Mouse (Mus musculus): ENCODE results near the gene Dlg5. TPM values are rescaled to one million over a fixed set of nuclear protein-coding genes. Genes with fewer than 3 reads are reported as not detected.

The Dlg5 gene
- polyA plus RNA-seq, 1 experiment from 2014 or later, result 12.3 TPM

DNA sequence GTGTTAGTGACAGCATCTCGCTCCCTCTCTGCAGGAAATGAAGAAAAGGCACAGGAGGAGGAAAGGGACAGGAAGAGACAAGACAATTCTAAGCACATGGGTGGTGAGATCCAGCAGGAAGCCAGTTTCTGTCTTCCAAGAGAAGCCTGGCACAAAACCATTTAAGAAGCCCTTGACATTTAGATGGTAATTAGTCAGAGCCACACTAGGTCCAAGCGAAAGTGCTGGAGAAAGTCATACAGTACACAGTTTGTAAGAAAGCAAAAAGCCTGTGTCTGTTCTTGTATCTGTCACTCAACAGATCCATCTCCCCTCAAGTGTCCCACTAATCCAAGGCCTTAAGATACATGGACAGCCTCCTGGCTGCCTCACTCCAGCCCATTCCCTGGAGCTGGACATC lies 3.7 kb downstream of the Dlg5 start:
- no peaks in the 10 kb centered on the region for H3K9me3 ChIP-seq (replicated peaks; ENCODE audit: control insufficient read depth, low read length)
- no peak overlapping the region for H3K4me2 ChIP-seq (ENCODE audit: low read depth, low read length)
- 94% methylated on average over 2 of the region's 2 CpGs for WGBS
- peaks cover 16% of the 10 kb centered on the region for H3K4me1 ChIP-seq (ENCODE audit: control insufficient read depth, insufficient read depth, low read length)
- H3K36me3 ChIP-seq (ENCODE audit: control insufficient read depth, insufficient read depth, low read length), result no peaks in the 10 kb centered on the region
- H3K27ac ChIP-seq (ENCODE audit: low read length), result no peak overlapping the region
- H3K4me3 ChIP-seq (replicated peaks; ENCODE audit: low read length), result no peak overlapping the region
- no peak for ATAC-seq (ENCODE audit: insufficient read depth, low FRiP score)
- no peaks in the 10 kb centered on the region for H3K27me3 ChIP-seq (ENCODE audit: control insufficient read depth, insufficient read depth, low read length)
- H3K9ac ChIP-seq (ENCODE audit: low read length), result no peak overlapping the region

DNA sequence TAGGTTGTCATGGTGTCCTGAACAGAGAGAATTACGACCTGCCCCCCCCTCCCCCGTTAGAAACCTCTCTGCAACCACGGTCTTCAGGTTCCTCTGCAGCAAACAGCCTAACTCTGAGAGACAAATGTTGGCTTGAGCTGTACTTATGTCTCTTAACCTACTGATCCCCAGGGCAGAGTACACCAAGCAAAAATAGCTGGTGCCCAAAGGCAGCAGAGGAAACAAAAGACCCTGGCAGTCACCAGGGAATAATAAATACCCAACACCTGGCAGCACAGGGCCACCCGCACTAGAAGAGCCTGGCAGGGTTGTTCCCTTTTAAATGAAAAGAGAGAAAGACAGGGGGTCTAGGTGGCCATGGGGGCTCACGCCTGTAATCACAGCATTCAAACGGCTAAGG lies 4.9 kb downstream of the Dlg5 start:
- Histone ChIP-seq H3K4me1 (ENCODE audit: control insufficient read depth, insufficient read depth, low read length) (peaks cover 14% of the 10 kb centered on the region), H3K27me3 (ENCODE audit: control insufficient read depth, insufficient read depth, low read length) (no peaks in the 10 kb centered on the region), H3K27ac (ENCODE audit: low read length) (no peak overlapping the region), H3K9me3 (replicated peaks; ENCODE audit: control insufficient read depth, low read length) (no peaks in the 10 kb centered on the region), H3K4me2 (ENCODE audit: low read depth, low read length) (no peak overlapping the region), H3K9ac (ENCODE audit: low read length) (no peak overlapping the region), H3K36me3 (ENCODE audit: control insufficient read depth, insufficient read depth, low read length) (no peaks in the 10 kb centered on the region), H3K4me3 (replicated peaks; ENCODE audit: low read length) (no peak overlapping the region)
- WGBS, result 68% methylated on average over 6 of the region's 6 CpGs
- ATAC-seq (ENCODE audit: insufficient read depth, low FRiP score), result no peak

DNA sequence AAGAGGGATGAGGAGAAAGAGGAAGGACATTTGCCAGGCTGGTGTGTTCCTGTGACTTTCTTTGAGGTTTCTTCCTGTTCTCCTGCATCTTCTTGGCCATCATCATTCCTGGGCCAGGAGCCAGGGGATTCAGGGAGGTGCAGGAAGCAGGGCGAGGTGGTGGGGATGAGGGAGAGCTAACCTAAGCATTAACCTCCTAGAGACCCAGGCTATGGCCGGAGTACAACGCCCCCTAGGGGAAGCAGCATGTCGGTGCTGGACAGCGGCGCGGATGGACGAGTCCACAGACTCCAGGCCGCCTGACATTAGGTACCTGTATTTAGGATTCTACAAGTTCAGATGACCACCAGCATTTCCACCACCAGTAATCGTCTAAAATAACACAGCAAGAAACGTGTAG lies 6.1 kb downstream of the Dlg5 start:
- WGBS, result 80% methylated on average over 11 of the region's 11 CpGs
- Histone ChIP-seq H3K9me3 (replicated peaks; ENCODE audit: control insufficient read depth, low read length) (no peaks in the 10 kb centered on the region), H3K27ac (ENCODE audit: low read length) (no peak overlapping the region), H3K4me1 (ENCODE audit: control insufficient read depth, insufficient read depth, low read length) (peaks cover 22% of the 10 kb centered on the region), H3K4me3 (replicated peaks; ENCODE audit: low read length) (no peak overlapping the region), H3K36me3 (ENCODE audit: control insufficient read depth, insufficient read depth, low read length) (no peaks in the 10 kb centered on the region), H3K4me2 (ENCODE audit: low read depth, low read length) (no peak overlapping the region), H3K27me3 (ENCODE audit: control insufficient read depth, insufficient read depth, low read length) (no peaks in the 10 kb centered on the region), H3K9ac (ENCODE audit: low read length) (no peak overlapping the region)
- ATAC-seq (ENCODE audit: insufficient read depth, low FRiP score), result no peak

GRCm38 (mm10) chr14:24235954-24236353 lies 9.8 kb downstream of the Dlg5 start:
- Histone ChIP-seq H3K27ac (ENCODE audit: low read length) (no peak overlapping the region), H3K9me3 (replicated peaks; ENCODE audit: control insufficient read depth, low read length) (no peaks in the 10 kb centered on the region), H3K4me2 (ENCODE audit: low read depth, low read length) (no peak overlapping the region), H3K27me3 (ENCODE audit: control insufficient read depth, insufficient read depth, low read length) (no peaks in the 10 kb centered on the region), H3K4me3 (replicated peaks; ENCODE audit: low read length) (no peak overlapping the region), H3K4me1 (ENCODE audit: control insufficient read depth, insufficient read depth, low read length) (peaks cover 30% of the 10 kb centered on the region), H3K36me3 (ENCODE audit: control insufficient read depth, insufficient read depth, low read length) (no peaks in the 10 kb centered on the region), H3K9ac (ENCODE audit: low read length) (no peak overlapping the region)
- no peak for ATAC-seq (ENCODE audit: insufficient read depth, low FRiP score)
- 92% methylated on average over 3 of the region's 3 CpGs for WGBS

DNA sequence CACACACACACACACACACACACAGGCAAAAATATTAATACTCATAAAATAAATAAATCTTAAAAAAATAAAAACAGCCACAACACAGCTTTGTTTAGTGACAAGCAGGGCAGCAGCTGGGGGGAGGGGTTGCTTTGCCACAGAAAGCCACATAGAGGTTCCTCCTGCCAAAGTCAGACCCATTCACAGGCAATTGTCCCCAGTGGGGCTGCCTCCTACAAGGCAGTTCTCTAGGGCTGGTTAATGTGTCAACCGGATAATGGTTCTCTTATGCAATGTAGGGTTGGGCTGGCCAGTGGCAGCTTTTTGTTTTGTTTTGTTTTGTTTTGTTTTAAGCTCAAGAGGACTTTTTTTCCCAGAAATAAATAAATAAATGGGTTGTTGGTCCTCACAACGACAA lies 11.3 kb downstream of the Dlg5 start:
- no peak overlapping the region for H3K27ac ChIP-seq (ENCODE audit: low read length)
- WGBS, result 38% methylated on average over 2 of the region's 2 CpGs
- H3K36me3 ChIP-seq (ENCODE audit: control insufficient read depth, insufficient read depth, low read length), result no peaks in the 10 kb centered on the region
- peak; percentile 29; the same call in 1 of the 2 replicates for ATAC-seq (ENCODE audit: insufficient read depth, low FRiP score)
- H3K27me3 ChIP-seq (ENCODE audit: control insufficient read depth, insufficient read depth, low read length), result no peaks in the 10 kb centered on the region
- no peak overlapping the region for H3K4me2 ChIP-seq (ENCODE audit: low read depth, low read length)
- no peak overlapping the region for H3K4me3 ChIP-seq (replicated peaks; ENCODE audit: low read length)
- no peak overlapping the region for H3K9ac ChIP-seq (ENCODE audit: low read length)
- no peaks in the 10 kb centered on the region for H3K9me3 ChIP-seq (replicated peaks; ENCODE audit: control insufficient read depth, low read length)
- peaks cover 27% of the 10 kb centered on the region for H3K4me1 ChIP-seq (ENCODE audit: control insufficient read depth, insufficient read depth, low read length)

DNA sequence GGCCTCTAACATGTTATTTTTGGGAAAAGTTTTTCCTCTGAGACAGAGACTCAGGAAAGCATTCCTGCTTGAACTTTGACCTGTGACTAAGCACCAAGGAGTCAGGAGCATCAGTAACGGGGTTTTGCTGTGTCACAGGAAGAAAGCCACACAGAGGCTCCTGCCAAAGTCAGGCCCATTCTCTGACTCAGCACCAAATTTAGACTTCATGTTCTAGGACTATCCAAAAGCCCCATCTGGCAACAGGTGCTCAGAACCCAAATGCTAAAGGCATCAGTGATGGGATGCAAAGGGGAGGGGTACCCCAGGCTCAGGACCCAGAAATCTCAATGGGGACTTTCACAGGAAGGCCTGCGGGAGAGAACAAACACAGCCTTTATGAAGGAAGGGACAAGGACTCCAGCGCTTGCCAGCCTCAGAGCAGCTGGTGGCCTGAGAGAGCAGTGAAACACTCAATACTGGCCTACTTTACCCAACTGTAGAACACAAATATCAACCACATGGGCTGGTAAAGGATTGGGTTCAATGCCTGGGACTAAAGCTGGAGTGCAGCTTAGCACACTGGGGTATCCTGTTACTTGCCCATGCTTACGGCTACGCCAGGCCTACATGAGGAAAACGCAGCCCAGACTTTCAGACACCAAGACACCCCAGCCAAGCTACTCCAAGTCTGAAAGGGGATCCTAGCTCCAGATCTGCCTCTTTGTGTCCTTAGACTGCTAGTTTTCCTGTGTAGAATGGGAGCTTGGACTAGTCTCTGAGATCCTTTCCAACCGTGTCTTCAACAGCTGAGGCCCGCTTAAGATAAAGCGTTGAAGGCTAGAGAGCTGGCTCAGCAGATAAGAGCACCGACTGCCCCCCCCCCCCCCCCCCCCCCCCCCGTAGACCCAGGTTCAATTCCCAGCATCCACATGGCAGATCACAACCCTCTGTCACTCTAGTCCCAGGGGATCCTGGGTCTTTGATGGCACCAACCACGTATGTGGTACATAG lies 12.8 kb downstream of the Dlg5 start:
- Histone ChIP-seq H3K4me3 (replicated peaks; ENCODE audit: low read length) (no peak overlapping the region), H3K9me3 (replicated peaks; ENCODE audit: control insufficient read depth, low read length) (no peaks in the 10 kb centered on the region), H3K4me1 (ENCODE audit: control insufficient read depth, insufficient read depth, low read length) (peaks cover 20% of the 10 kb centered on the region), H3K27me3 (ENCODE audit: control insufficient read depth, insufficient read depth, low read length) (no peaks in the 10 kb centered on the region), H3K27ac (ENCODE audit: low read length) (no peak overlapping the region), H3K9ac (ENCODE audit: low read length) (no peak overlapping the region), H3K4me2 (ENCODE audit: low read depth, low read length) (no peak overlapping the region), H3K36me3 (ENCODE audit: control insufficient read depth, insufficient read depth, low read length) (no peaks in the 10 kb centered on the region)
- ATAC-seq (ENCODE audit: insufficient read depth, low FRiP score), result no peak
- 56% methylated on average over 12 of the region's 12 CpGs for WGBS

GRCm38 (mm10) chr14:24228549-24228948 lies 17.2 kb downstream of the Dlg5 start:
- no peak overlapping the region for H3K4me2 ChIP-seq (ENCODE audit: low read depth, low read length)
- no peak overlapping the region for H3K9ac ChIP-seq (ENCODE audit: low read length)
- ATAC-seq (ENCODE audit: insufficient read depth, low FRiP score), result no peak
- H3K4me3 ChIP-seq (replicated peaks; ENCODE audit: low read length), result no peak overlapping the region
- no peaks in the 10 kb centered on the region for H3K27me3 ChIP-seq (ENCODE audit: control insufficient read depth, insufficient read depth, low read length)
- H3K4me1 ChIP-seq (ENCODE audit: control insufficient read depth, insufficient read depth, low read length), result peaks cover 11% of the 10 kb centered on the region
- H3K9me3 ChIP-seq (replicated peaks; ENCODE audit: control insufficient read depth, low read length), result no peaks in the 10 kb centered on the region
- 66% methylated on average over 6 of the region's 6 CpGs for WGBS
- H3K36me3 ChIP-seq (ENCODE audit: control insufficient read depth, insufficient read depth, low read length), result no peaks in the 10 kb centered on the region
- H3K27ac ChIP-seq (ENCODE audit: low read length), result no peak overlapping the region

DNA sequence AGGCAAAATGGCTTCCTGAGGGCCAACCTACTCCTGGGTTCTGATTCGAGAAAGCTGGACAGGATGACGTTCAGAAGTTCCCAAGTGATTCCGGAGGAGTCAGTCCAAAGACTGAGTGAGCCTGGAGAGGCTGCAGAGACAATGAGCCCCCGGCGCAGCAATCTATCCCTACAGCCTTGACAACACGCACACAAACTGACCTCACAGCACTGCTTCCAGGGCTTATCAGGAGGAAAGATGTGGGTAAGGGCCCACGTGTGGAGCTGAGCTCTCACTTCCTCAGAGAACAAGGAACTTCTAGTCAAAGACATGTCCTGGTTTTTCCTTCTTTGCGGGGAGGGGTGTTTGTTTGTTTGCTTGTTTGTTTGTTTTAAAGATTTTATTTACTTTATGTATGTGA lies 18.7 kb downstream of the Dlg5 start:
- 77% methylated on average over 8 of the region's 8 CpGs for WGBS
- H3K27ac ChIP-seq (ENCODE audit: low read length), result no peak overlapping the region
- no peak overlapping the region for H3K4me3 ChIP-seq (replicated peaks; ENCODE audit: low read length)
- H3K36me3 ChIP-seq (ENCODE audit: control insufficient read depth, insufficient read depth, low read length), result no peaks in the 10 kb centered on the region
- H3K27me3 ChIP-seq (ENCODE audit: control insufficient read depth, insufficient read depth, low read length), result no peaks in the 10 kb centered on the region
- peaks cover 9% of the 10 kb centered on the region for H3K4me1 ChIP-seq (ENCODE audit: control insufficient read depth, insufficient read depth, low read length)
- H3K9me3 ChIP-seq (replicated peaks; ENCODE audit: control insufficient read depth, low read length), result no peaks in the 10 kb centered on the region
- no peak for ATAC-seq (ENCODE audit: insufficient read depth, low FRiP score)
- H3K4me2 ChIP-seq (ENCODE audit: low read depth, low read length), result no peak overlapping the region
- no peak overlapping the region for H3K9ac ChIP-seq (ENCODE audit: low read length)

- ATAC-seq (ENCODE audit: insufficient read depth, low FRiP score), result no peak
- WGBS, result 84% methylated on average over 2 of the region's 2 CpGs
- no peak overlapping the region for H3K4me3 ChIP-seq (replicated peaks; ENCODE audit: low read length)
- no peak overlapping the region for H3K4me2 ChIP-seq (ENCODE audit: low read depth, low read length)
- H3K27me3 ChIP-seq (ENCODE audit: control insufficient read depth, insufficient read depth, low read length), result no peaks in the 10 kb centered on the region
- no peaks in the 10 kb centered on the region for H3K9me3 ChIP-seq (replicated peaks; ENCODE audit: control insufficient read depth, low read length)
- peaks cover 8% of the 10 kb centered on the region for H3K4me1 ChIP-seq (ENCODE audit: control insufficient read depth, insufficient read depth, low read length)
- H3K9ac ChIP-seq (ENCODE audit: low read length), result no peak overlapping the region
- no peaks in the 10 kb centered on the region for H3K36me3 ChIP-seq (ENCODE audit: control insufficient read depth, insufficient read depth, low read length)
- no peak overlapping the region for H3K27ac ChIP-seq (ENCODE audit: low read length)
Observed at GRCm38 (mm10) chr14:24226344-24226743, 19.4 kb downstream of the Dlg5 start.

Data from stomach, embryonic 16.5 days (tissue).